Mouse (Mus musculus) cortical plate, adult 2 months (tissue): ENCODE measurements around the gene Cpa2.

Source experiments
- CTCF ChIP-seq: fragments of 200-500 bp; IDR thresholded peaks from 2 replicates; pipeline ENCODE4 v1.5.1; 2011; ENCODE audit warnings: mild to moderate bottlenecking, control low read depth, low read length; ENCODE audit not compliant: insufficient read depth; ENCODE audit errors: extremely low read depth
- POLR2A ChIP-seq: fragments of 200-500 bp; IDR thresholded peaks from 2 replicates; pipeline ENCODE4 v1.6.1; 2011; ENCODE audit warnings: mild to moderate bottlenecking, low read length, control low read depth; ENCODE audit not compliant: insufficient read depth; ENCODE audit errors: extremely low read depth

GRCm38 (mm10) chr6:30549231-30549761 lies 7.9 kb downstream of the Cpa2 start:
- TF ChIP-seq CTCF (no peak), POLR2A (no peak)
